In genomic region chr4:131217571-131218155, GRCm38 (mm10) we compare ENCODE assay signal across 22 mouse cellular contexts.
A peak's percentile ranks its signal among the peaks of the same experiment; 100 is the strongest.
DNase-seq lines count a peak whose midpoint lies in the region; ATAC-seq and TF ChIP-seq lines count a peak whose summit lies in the region.
"Had no signal": no experiment of that assay in that cellular context is flagged by ENCODE, and none has a peak within 500 bp of the region (broad histone marks: within the 10 kb centered on the region; RNA-seq: fewer than 3 reads in every experiment).

No protein-coding gene starts in this region.

- peaks cover 19% of the 10 kb centered on the region for H3K4me1 ChIP-seq in forebrain, embryonic 10.5 days
- H3K4me1 ChIP-seq in forebrain, postnatal 0 days (ENCODE audit: insufficient read depth) = no peaks in the 10 kb centered on the region
- no peaks in the 10 kb centered on the region for H3K4me1 ChIP-seq in lung, postnatal 0 days (ENCODE audit: insufficient read depth, low read depth, low read length)
- no peaks in the 10 kb centered on the region for H3K4me1 ChIP-seq in lung, adult 2 months (ENCODE audit: control insufficient read depth, insufficient read depth, low read length)
- no peaks in the 10 kb centered on the region for H3K4me1 ChIP-seq in embryonic facial prominence, embryonic 11.5 days (ENCODE audit: control insufficient read depth, insufficient read depth, low read length)

- ATAC-seq in forebrain, postnatal 0 days = no peak
- ATAC-seq in lung, postnatal 0 days = peak; percentile 77
- ATAC-seq in embryonic facial prominence, embryonic 11.5 days (replicated peaks; ENCODE audit: insufficient number of reproducible peaks, low FRiP score, low TSS enrichment, low read depth) = 0 out of 2 replicates have a peak, but pooled peaks have one; percentile 9
- ATAC-seq: hindbrain, embryonic 16.5 days; intestine, postnatal 0 days; midbrain, embryonic 13.5 days had no signal

- TF ChIP-seq EP300 in lung, postnatal 0 days (IDR thresholded peaks at IDR 0.05) = 0 out of 2 replicates have a peak, but pooled peaks have one; percentile 19

- TF ChIP-seq CTCF in forebrain, postnatal 0 days (IDR thresholded peaks at IDR 0.05; ENCODE audit: low read depth) = no peak
- TF ChIP-seq CTCF in lung, postnatal 0 days (IDR thresholded peaks at IDR 0.05) = no peak
- TF ChIP-seq CTCF in lung, adult 2 months (IDR thresholded peaks at IDR 0.05; ENCODE audit: insufficient read depth, low read length) = no peak

- 64% methylated on average over 7 of the region's 7 CpGs for WGBS in forebrain, embryonic 10.5 days
- 56% methylated on average over 7 of the region's 7 CpGs for WGBS in forebrain, postnatal 0 days
- WGBS in lung, postnatal 0 days = 8% methylated on average over 7 of the region's 7 CpGs
- WGBS in lung, adult 2 months = 11% methylated on average over 7 of the region's 7 CpGs
- 36% methylated on average over 7 of the region's 7 CpGs for WGBS in embryonic facial prominence, embryonic 11.5 days

- no peak overlapping the region for H3K9ac ChIP-seq in forebrain, postnatal 0 days
- no peak overlapping the region for H3K9ac ChIP-seq in lung, postnatal 0 days (replicated peaks; ENCODE audit: low read depth)
- no peak overlapping the region for H3K9ac ChIP-seq in embryonic facial prominence, embryonic 11.5 days (replicated peaks; ENCODE audit: low read length)
- H3K9ac ChIP-seq: limb, embryonic 13.5 days; liver, embryonic 14.5 days; midbrain, embryonic 13.5 days had no signal

- H3K36me3 ChIP-seq in forebrain, embryonic 10.5 days (replicated peaks) = no peaks in the 10 kb centered on the region
- no peaks in the 10 kb centered on the region for H3K36me3 ChIP-seq in forebrain, postnatal 0 days (ENCODE audit: insufficient read depth)
- no peaks in the 10 kb centered on the region for H3K36me3 ChIP-seq in lung, postnatal 0 days (ENCODE audit: insufficient read depth, low read length)
- H3K36me3 ChIP-seq in embryonic facial prominence, embryonic 11.5 days (replicated peaks; ENCODE audit: control insufficient read depth, insufficient read depth, low read depth, low read length) = no peaks in the 10 kb centered on the region
- H3K36me3 ChIP-seq: heart, embryonic 10.5 days; limb, embryonic 13.5 days; midbrain, embryonic 13.5 days had no signal

- H3K27ac ChIP-seq in forebrain, embryonic 10.5 days = peak overlapping the region; percentile 70
- no peak overlapping the region for H3K27ac ChIP-seq in forebrain, postnatal 0 days (ENCODE audit: low read depth, low read length)
- peak overlapping the region; percentile 64 for H3K27ac ChIP-seq in lung, postnatal 0 days (ENCODE audit: low read length)
- H3K27ac ChIP-seq in embryonic facial prominence, embryonic 11.5 days (replicated peaks; ENCODE audit: low read depth, low read length) = no peak overlapping the region
- H3K27ac ChIP-seq: heart, embryonic 10.5 days; kidney, postnatal 0 days; layer of hippocampus, adult 2 months; limb, embryonic 13.5 days; liver, embryonic 14.5 days; midbrain, embryonic 13.5 days; stomach, postnatal 0 days had no signal

- no peaks in the 10 kb centered on the region for H3K9me3 ChIP-seq in forebrain, embryonic 10.5 days
- no peaks in the 10 kb centered on the region for H3K9me3 ChIP-seq in forebrain, postnatal 0 days (ENCODE audit: low read length)
- H3K9me3 ChIP-seq in lung, postnatal 0 days (ENCODE audit: low read length) = no peaks in the 10 kb centered on the region
- no peaks in the 10 kb centered on the region for H3K9me3 ChIP-seq in embryonic facial prominence, embryonic 11.5 days (replicated peaks; ENCODE audit: control insufficient read depth, low read length)
- H3K9me3 ChIP-seq: heart, embryonic 10.5 days; limb, embryonic 13.5 days; midbrain, embryonic 13.5 days had no signal

- H3K4me3 ChIP-seq in forebrain, embryonic 10.5 days = no peak overlapping the region
- H3K4me3 ChIP-seq in forebrain, postnatal 0 days (ENCODE audit: low read depth, low read length) = no peak overlapping the region
- no peak overlapping the region for H3K4me3 ChIP-seq in lung, postnatal 0 days (ENCODE audit: low read depth, low read length)
- H3K4me3 ChIP-seq in lung, adult 2 months (replicated peaks; ENCODE audit: extremely low read depth, low read depth, low read length) = no peak overlapping the region
- H3K4me3 ChIP-seq in embryonic facial prominence, embryonic 11.5 days (ENCODE audit: low read depth, low read length) = no peak overlapping the region
- H3K4me3 ChIP-seq: erythroblast, embryonic 14.5 days; heart, embryonic 10.5 days; layer of hippocampus, adult 2 months; limb, embryonic 13.5 days; midbrain, embryonic 13.5 days had no signal

- H3K27me3 ChIP-seq in forebrain, embryonic 10.5 days (ENCODE audit: poor library complexity, severe bottlenecking) = no peaks in the 10 kb centered on the region
- no peaks in the 10 kb centered on the region for H3K27me3 ChIP-seq in forebrain, postnatal 0 days (ENCODE audit: insufficient read depth, low read length)
- H3K27me3 ChIP-seq in lung, postnatal 0 days (replicated peaks; ENCODE audit: insufficient read depth, low read length) = no peaks in the 10 kb centered on the region
- no peaks in the 10 kb centered on the region for H3K27me3 ChIP-seq in embryonic facial prominence, embryonic 11.5 days (ENCODE audit: control insufficient read depth, insufficient read depth, low read length)
- H3K27me3 ChIP-seq: limb, embryonic 13.5 days; midbrain, embryonic 13.5 days had no signal

- TF ChIP-seq POLR2A in lung, adult 2 months (IDR thresholded peaks at IDR 0.05; ENCODE audit: borderline replicate concordance, extremely low read depth, low read depth, low read length) = no peak

- DNase-seq in forebrain, embryonic 10.5 days (ENCODE audit: extremely low spot score, low spot score) = no peak
- DNase-seq in forebrain, postnatal 0 days = no peak
- DNase-seq in lung, postnatal 0 days (ENCODE audit: low spot score) = peak; percentile 54
- DNase-seq in lung, adult 2 months = no peak
- DNase-seq in embryonic facial prominence, embryonic 11.5 days (ENCODE audit: low spot score) = peak; percentile 41
- DNase-seq in retina, postnatal 1 day = peak; percentile 49
- no peak for DNase-seq in adipocyte (ENCODE audit: low spot score)
- DNase-seq: adrenal gland, postnatal 10 days; gastrocnemius, postnatal 36 days; heart, postnatal 10 days; lung, postnatal 4 days; thymus, postnatal 14 days had no signal

- no peak overlapping the region for H3K4me2 ChIP-seq in forebrain, postnatal 0 days (ENCODE audit: low read depth)
- H3K4me2 ChIP-seq in lung, postnatal 0 days (replicated peaks; ENCODE audit: low read depth, low read length) = no peak overlapping the region
- H3K4me2 ChIP-seq in embryonic facial prominence, embryonic 11.5 days (ENCODE audit: low read depth, low read length) = no peak overlapping the region
- H3K4me2 ChIP-seq: limb, embryonic 13.5 days; midbrain, embryonic 13.5 days had no signal

Comparison
In these comparisons a context has a peak if more than half of its experiments do, and no peak if none do; other contexts are left out.
1. DNase-seq: peak in lung, postnatal 0 days (single experiment), embryonic facial prominence, embryonic 11.5 days (single experiment) and retina, postnatal 1 day (single experiment); none in forebrain, embryonic 10.5 days (single experiment), forebrain, postnatal 0 days (single experiment), lung, adult 2 months (single experiment) and adipocyte (single experiment).
2. H3K27ac ChIP-seq: peak in forebrain, embryonic 10.5 days (single experiment) and lung, postnatal 0 days (single experiment); none in forebrain, postnatal 0 days (single experiment) and embryonic facial prominence, embryonic 11.5 days (single experiment).